Mouse (Mus musculus) neural tube, embryonic 11.5 days (tissue): ENCODE results near the gene Pam16. TPM values are rescaled to one million over a fixed set of nuclear protein-coding genes. Genes with fewer than 3 reads are reported as not detected.

Experiments used
- polyA plus RNA-seq: library from polyadenylated mRNA; unstranded; fragments of >200 nt; fragmentation: Nextera tagmentation; extraction: Ambion mirVana; gene quantifications from 2 replicates; pipeline ENCODE4 v1.2.1, GENCODE M21; 2014

Pam16 gene
- polyA plus RNA-seq, 1 experiment from 2014 or later: 94.3 TPM

Other genes starting within 250 kb of the Pam16 start
- gene Adcy9, start 204.5 kb downstream of the Pam16 start, polyA plus RNA-seq: 1.8 and 2.5 TPM in 2 replicates
- 31.1 and 35.7 TPM in 2 replicates for gene Srl, start 83.2 kb downstream of the Pam16 start, polyA plus RNA-seq
- gene Tfap4, start 65.1 kb downstream of the Pam16 start, polyA plus RNA-seq: 16.1 and 17.8 TPM in 2 replicates
- 32.4 and 37.0 TPM in 2 replicates for gene Glis2, start 30.3 kb downstream of the Pam16 start, polyA plus RNA-seq
- 10.5 and 11.1 TPM in 2 replicates for gene Vasn, start 15.0 kb upstream of the Pam16 start, polyA plus RNA-seq
- 54.2 and 56.6 TPM in 2 replicates for gene Dnaja3, start 15.0 kb upstream of the Pam16 start, polyA plus RNA-seq
- 18.7 and 24.8 TPM in 2 replicates for gene Coro7, start 54.8 kb upstream of the Pam16 start, polyA plus RNA-seq
- gene Nmral1, start 94.4 kb upstream of the Pam16 start, polyA plus RNA-seq: 156 and 159 TPM in 2 replicates
- gene Hmox2, start 101.4 kb upstream of the Pam16 start, polyA plus RNA-seq: 91.7 and 103 TPM in 2 replicates
- 102 and 104 TPM in 2 replicates for gene Cdip1, start 165.3 kb upstream of the Pam16 start, polyA plus RNA-seq
- gene 4930562C15Rik, start 210.4 kb upstream of the Pam16 start, polyA plus RNA-seq: 0.20 and 0.38 TPM in 2 replicates